Mouse (Mus musculus) hindbrain, embryonic 13.5 days (tissue): ENCODE data around the gene Clcn1. TPM values are rescaled to one million over a fixed set of nuclear protein-coding genes. Genes with fewer than 3 reads are reported as not detected.
A peak's percentile ranks its signal among the peaks of the same experiment; 100 is the strongest.

Source experiments
- ATAC-seq: fragments of 200-750 bp; cut with Nextera tagmentation; 2 replicates; pipeline ENCODE4 v1.8.0; 2017; ENCODE audit warnings: moderate TSS enrichment; ENCODE audit not compliant: low FRiP score
- H3K27ac ChIP-seq: fragments of 300-500 bp; sonication (generic); 2 replicates; pipeline ENCODE4 v1.5.1; 2015; ENCODE audit warnings: inconsistent platforms, mild to moderate bottlenecking, moderate library complexity
- H3K27me3 ChIP-seq: fragments of 300-500 bp; sonication (generic); 2 replicates; pipeline ENCODE4 v1.6.1; 2015; ENCODE audit warnings: mild to moderate bottlenecking, inconsistent platforms
- H3K36me3 ChIP-seq: fragments of 300-500 bp; sonication (generic); 2 replicates; pipeline ENCODE4 v1.6.1; 2015; ENCODE audit warnings: mild to moderate bottlenecking, inconsistent platforms
- H3K4me1 ChIP-seq: fragments of 300-500 bp; sonication (generic); replicated peaks from 2 replicates; pipeline ENCODE4 v1.6.1; 2015; ENCODE audit warnings: inconsistent platforms
- H3K4me2 ChIP-seq: fragments of 300-500 bp; sonication (generic); 2 replicates; pipeline ENCODE4 v1.6.1; 2015; ENCODE audit warnings: inconsistent platforms, mild to moderate bottlenecking, moderate library complexity
- H3K4me3 ChIP-seq: fragments of 300-500 bp; sonication (generic); 2 replicates; pipeline ENCODE4 v1.5.1; 2015; ENCODE audit warnings: mild to moderate bottlenecking, inconsistent platforms
- H3K9ac ChIP-seq: fragments of 300-500 bp; sonication (generic); 2 replicates; pipeline ENCODE4 v1.6.1; 2015; ENCODE audit warnings: mild to moderate bottlenecking, inconsistent platforms
- H3K9me3 ChIP-seq: fragments of 300-500 bp; sonication (generic); 2 replicates; pipeline ENCODE4 v1.6.1; 2016; ENCODE audit warnings: inconsistent platforms
- WGBS: fragments of 180-500 bp; shearing (Covaris S2); methylation state at CpG from one replicate; pipeline ENCODE4 v1.1.7; 2015; 5-methylcytosine and 5-hydroxymethylcytosine counted together
- polyA plus RNA-seq: library from polyadenylated mRNA; unstranded; fragments of >200 nt; fragmentation: Nextera tagmentation; extraction: Ambion mirVana; gene quantifications from 2 replicates; pipeline ENCODE4 v1.2.1, GENCODE M21; 2015

Clcn1 gene
- polyA plus RNA-seq, 1 experiment from 2014 or later: 1.5 TPM

DNA sequence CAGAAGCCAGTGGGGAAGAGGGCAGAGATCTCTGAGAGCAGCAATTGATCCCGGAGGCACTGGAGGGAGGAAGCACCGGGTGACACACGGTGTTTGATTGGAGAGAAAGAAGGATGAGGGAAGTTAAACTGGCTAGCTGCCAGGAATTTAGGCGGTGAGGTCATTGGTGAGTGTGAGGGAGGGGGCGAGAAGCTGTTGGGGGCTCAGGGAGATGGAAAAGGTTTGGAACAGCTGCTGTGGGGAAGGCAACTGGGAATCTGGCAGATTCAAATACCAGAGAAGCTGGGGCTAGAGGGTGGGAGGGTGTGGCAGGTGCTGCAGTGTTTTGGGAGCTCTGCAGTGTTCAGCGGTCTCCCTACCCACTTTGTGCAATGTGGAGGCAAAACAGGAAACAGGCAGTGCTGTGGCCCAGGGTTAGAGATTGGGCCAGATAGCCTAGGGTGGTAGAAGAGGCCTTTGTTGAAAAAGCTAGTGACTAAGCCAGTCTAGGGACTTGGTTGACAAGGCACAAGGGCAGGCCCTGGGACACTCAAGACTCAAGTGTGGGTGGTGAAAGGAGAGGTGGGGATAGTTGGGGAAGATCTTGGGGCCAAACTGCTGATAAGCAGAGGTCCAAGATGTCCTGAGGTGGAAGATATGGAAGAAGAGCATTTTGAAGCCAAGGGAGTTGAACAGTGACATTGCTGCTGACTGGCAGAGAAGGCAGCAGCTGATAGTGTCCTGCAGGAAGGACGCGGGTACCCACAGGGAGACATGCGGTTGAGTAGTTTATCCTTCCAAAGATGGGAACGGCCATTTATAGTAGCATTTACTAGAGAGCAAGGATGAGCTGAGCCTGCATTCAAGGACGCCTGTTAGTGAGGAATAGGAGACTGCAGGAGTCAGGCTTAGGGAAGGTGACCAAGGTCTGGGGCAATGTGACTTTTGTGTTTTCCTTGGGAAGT lies 67.9 kb downstream of the Clcn1 start:
- Histone ChIP-seq H3K4me2 (no peak overlapping the region), H3K36me3 (peaks cover 60% of the 10 kb centered on the region), H3K4me3 (no peak overlapping the region), H3K9ac (no peak overlapping the region), H3K4me1 (peaks cover 46% of the 10 kb centered on the region), H3K9me3 (no peaks in the 10 kb centered on the region), H3K27ac (0 out of 2 replicates have a peak overlapping the region, but pooled peaks have one; percentile 8), H3K27me3 (no peaks in the 10 kb centered on the region)
- ATAC-seq: no peak
- 61% methylated on average over 11 of the region's 11 CpGs for WGBS

DNA sequence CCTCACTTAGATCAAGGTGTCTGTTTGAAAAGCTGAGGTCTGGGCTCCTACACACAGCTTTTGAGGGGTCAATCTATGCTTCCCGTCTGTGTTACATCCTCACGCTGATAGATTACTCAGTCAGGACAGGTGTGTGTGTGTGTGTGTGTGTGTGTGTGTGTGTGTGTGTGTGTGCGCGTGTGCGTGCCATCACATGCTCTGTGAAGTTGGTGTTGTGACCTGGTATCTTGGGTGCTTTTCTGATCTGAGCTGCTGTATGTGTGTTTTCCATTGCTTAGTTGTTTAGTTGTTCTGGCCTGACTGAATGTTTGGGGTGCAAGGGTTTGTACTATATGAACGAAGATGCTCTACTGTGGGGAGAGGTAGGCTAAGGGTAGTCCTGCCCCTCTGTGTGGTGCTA lies 68.9 kb downstream of the Clcn1 start:
- H3K4me3 ChIP-seq: no peak overlapping the region

DNA sequence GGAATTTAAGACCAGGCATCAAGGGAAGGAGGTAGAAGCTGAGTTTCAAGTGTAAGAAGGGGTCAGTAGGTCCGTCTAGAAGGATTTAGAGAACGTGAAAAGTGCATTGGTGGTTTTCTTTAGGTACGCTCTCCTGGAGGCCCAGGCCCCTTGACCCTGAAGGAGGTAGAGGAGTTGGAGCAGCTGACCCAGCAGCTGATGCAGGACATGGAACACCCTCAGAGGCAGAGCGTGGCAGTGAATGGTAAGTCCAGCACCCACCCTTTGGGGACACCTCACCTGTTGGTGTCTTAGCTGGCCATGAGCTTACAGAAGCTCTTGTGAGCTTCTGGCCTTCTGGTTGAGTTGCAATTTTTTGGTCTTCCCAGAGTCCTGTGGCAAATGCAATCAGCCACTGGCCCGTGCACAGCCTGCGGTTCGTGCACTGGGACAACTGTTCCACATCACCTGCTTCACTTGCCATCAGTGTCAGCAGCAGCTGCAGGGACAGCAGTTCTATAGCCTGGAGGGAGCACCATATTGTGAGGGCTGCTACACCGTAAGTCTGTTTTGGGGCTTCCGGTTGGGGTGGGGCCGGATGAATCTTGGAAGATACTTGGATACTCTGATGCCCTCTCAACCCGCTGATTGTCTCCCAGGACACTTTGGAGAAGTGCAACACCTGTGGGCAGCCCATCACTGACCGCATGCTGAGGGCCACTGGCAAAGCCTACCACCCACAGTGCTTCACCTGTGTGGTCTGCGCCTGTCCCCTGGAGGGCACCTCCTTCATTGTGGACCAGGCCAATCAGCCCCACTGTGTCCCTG lies 69.5 kb downstream of the Clcn1 start:
- no peak for ATAC-seq
- no peaks in the 10 kb centered on the region for H3K27me3 ChIP-seq

More for the DNA sequence above, 68.9 kb downstream of the Clcn1 start:
- no peak overlapping the region for H3K9ac ChIP-seq
- H3K27ac ChIP-seq: no peak overlapping the region
- no peak for ATAC-seq
- no peaks in the 10 kb centered on the region for H3K9me3 ChIP-seq
- peaks cover 45% of the 10 kb centered on the region for H3K4me1 ChIP-seq
- no peak overlapping the region for H3K4me2 ChIP-seq
- 96% methylated on average over 6 of the region's 6 CpGs for WGBS
- H3K27me3 ChIP-seq: no peaks in the 10 kb centered on the region
- peaks cover 70% of the 10 kb centered on the region for H3K36me3 ChIP-seq

DNA sequence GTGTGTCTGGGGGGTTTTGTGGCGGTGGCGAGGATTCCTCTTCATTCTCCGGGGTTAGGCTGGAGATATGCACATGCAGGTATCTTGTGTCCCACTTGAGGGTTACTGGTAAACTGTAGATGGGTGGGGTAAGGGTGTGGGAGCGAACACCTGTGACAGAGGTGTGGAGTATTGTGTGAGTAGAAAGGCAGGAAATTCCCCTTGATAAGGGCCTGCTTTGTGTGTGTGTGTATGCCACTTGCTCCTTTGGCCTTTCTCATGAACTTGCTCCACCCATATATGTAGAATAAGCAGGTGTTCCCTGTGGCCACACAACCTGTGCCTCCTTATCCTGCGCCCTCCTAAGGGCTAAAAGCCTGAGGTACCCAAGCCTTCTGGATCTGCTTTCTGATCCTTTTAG lies 70.4 kb downstream of the Clcn1 start:
- no peak overlapping the region for H3K9ac ChIP-seq
- ATAC-seq: no peak
- peaks cover 30% of the 10 kb centered on the region for H3K4me1 ChIP-seq
- H3K4me2 ChIP-seq: no peak overlapping the region
- no peaks in the 10 kb centered on the region for H3K9me3 ChIP-seq
- H3K4me3 ChIP-seq: no peak overlapping the region
- H3K27me3 ChIP-seq: no peaks in the 10 kb centered on the region
- no peak overlapping the region for H3K27ac ChIP-seq
- peaks cover 67% of the 10 kb centered on the region for H3K36me3 ChIP-seq
- WGBS: 96% methylated on average over 5 of the region's 5 CpGs

More for the DNA sequence above, 69.5 kb downstream of the Clcn1 start:
- Histone ChIP-seq H3K4me3 (no peak overlapping the region), H3K4me2 (no peak overlapping the region), H3K9ac (no peak overlapping the region), H3K4me1 (peaks cover 39% of the 10 kb centered on the region), H3K27ac (no peak overlapping the region), H3K9me3 (no peaks in the 10 kb centered on the region), H3K36me3 (peaks cover 72% of the 10 kb centered on the region)
- WGBS: 98% methylated on average over 13 of the region's 13 CpGs

DNA sequence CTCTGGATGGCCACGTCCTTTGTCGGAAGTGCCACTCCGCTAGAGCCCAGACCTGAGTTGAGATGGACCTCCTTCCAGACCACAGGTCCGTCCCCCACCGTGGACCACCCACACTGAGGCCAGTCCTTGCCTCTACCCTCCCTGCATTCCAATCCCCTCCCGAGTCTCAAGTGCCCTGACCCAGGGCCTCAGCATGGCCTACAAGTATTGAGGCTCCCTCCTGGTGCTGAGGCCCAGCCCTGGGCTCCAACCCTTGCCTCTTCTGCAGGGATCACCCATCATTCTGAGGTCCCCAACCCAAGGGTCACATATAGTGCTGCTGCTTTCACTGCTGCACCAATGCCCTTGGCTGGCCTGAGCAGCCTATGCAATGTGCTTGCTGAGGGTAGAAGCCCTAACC lies 71.4 kb downstream of the Clcn1 start:
- WGBS: 60% methylated on average over 6 of the region's 6 CpGs
- Histone ChIP-seq H3K4me3 (no peak overlapping the region), H3K9ac (no peak overlapping the region), H3K27ac (no peak overlapping the region), H3K4me1 (peaks cover 22% of the 10 kb centered on the region), H3K27me3 (no peaks in the 10 kb centered on the region), H3K9me3 (no peaks in the 10 kb centered on the region), H3K4me2 (no peak overlapping the region), H3K36me3 (peaks cover 66% of the 10 kb centered on the region)
- ATAC-seq: no peak

DNA sequence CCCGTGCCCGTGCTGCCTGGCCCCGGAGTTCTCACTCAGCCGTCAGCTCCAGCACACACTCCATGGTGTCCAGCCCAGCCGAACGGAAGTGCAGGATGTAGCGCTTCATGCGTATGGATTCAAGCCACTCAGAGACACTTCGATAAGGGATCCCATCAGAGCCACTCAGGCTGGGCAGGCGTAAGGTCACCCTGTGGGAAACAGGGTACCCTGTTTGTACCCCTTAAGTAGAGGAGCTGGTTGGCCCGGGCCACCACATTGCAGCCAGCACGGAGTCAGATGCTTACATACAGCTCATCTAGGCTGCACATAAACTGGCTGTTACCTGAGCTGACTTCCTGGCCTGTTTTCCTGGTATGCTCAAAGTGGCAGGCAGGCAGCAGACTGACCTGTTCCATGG lies 72.4 kb downstream of the Clcn1 start:
- Histone ChIP-seq H3K9me3 (no peaks in the 10 kb centered on the region), H3K4me1 (peaks cover 12% of the 10 kb centered on the region), H3K27ac (no peak overlapping the region), H3K9ac (no peak overlapping the region), H3K4me3 (no peak overlapping the region), H3K36me3 (peaks cover 61% of the 10 kb centered on the region), H3K27me3 (no peaks in the 10 kb centered on the region), H3K4me2 (no peak overlapping the region)
- no peak for ATAC-seq
- WGBS: 91% methylated on average over 12 of the region's 12 CpGs

DNA sequence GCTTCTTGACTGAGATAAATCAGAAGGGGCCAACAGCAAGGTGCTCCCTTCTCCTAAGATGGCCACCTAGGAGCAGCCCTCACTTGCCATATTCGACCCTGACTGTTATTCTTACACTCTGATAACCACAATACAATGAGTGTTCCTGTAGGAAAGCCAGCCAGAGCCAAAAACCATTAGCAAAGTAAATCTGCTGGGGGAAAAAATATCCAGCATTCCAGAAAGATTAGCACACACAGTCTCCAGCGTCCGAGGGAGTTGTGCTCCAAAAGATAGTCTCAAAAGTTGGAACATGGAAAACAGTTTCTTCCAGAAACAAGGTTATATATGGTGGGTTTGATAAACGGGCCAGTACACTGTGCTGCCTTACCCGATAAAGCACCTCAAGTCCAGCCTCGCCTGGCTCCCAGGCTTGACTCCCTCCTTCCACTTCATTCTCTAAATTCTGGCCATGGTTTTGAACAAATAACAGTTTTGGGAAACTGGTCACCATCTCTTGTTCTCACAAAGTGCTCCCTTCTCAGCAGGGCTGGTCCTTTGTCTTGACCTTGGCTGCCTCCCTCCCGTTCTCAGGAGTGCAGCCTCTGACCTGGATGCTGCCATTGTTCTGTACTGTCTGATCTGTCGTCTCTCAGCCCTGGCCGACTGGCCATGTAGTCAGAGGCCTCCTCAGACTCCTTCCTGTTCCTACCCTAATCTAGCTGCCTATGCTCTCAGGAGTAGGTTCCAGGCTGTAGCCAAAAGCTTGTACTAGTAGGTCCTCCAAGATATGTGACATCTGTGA lies 73.1 kb downstream of the Clcn1 start:
- WGBS: 76% methylated on average over 9 of the region's 9 CpGs
- Histone ChIP-seq H3K27me3 (no peaks in the 10 kb centered on the region), H3K36me3 (peaks cover 60% of the 10 kb centered on the region), H3K4me1 (peaks cover 5% of the 10 kb centered on the region), H3K9me3 (no peaks in the 10 kb centered on the region), H3K4me2 (no peak overlapping the region), H3K27ac (no peak overlapping the region), H3K4me3 (no peak overlapping the region), H3K9ac (no peak overlapping the region)
- no peak for ATAC-seq

DNA sequence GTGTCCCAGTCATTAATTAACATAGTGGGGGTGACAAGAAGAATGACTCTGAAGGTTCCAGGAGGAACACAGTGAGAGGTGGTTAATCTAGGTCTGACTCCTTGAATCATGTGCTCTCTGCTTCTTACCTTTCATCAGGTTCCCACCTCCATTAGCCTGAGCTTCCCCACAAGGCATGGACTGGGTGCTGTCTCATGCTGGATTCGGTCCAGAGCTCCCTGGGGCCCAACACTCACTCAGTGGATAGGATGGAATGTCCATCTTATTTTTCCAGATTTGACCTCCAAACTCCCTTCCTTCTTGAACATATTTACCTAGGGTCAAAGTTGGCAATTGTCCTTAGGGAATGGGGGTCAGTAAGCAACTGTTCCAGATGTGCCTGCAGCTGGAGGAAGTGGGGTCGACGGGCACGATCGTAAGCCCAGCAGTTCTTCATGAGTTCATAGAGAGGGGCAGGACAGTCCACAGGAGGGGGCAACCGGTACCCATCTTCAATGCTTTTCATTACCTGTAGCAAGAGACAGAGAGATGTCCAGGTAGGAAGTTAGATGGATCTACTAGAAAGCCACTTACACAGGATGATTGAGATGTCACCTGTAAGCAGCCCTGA lies 73.9 kb downstream of the Clcn1 start:
- Histone ChIP-seq H3K9ac (no peak overlapping the region), H3K36me3 (peaks cover 53% of the 10 kb centered on the region), H3K27ac (no peak overlapping the region)

DNA sequence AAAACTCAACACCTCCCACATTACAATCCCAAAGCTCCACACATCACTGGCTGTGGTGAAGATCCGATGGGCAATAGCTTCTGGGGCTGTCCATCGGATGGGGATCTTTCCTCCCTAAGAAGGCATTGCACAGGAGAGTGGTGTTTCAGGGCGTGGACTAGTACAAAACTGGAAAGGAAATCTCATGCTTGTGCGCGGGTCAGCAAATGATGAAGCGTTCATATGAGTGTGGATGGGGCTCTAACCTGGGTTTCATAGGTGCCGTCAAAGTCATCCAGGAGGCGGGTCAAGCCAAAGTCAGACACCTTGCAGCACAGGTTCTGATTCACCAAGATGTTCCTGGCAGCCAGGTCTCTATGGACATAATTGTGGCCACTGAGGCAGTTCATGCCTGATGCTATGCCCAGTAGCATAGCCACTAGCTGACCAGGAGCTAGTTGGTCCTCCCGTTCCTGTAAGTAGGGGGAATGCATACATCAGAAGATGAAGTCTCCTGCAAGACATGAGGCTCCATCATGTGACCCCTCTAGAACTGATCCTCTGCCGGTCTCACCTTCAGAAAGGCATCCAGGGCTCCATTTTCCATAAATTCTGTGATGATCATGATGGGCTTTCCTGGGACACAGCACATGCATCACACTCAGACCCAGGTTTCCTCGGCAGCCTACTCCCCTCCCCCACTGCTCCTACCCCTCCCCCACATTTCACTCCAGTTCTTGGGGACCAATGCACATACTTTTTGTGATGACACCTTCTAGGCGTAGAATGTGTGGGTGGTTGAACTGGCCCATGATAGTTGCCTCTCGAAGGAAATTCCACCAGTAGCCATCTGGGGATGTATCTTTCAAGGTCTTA lies 74.8 kb downstream of the Clcn1 start:
- Histone ChIP-seq H3K27ac (no peak overlapping the region), H3K4me3 (no peak overlapping the region), H3K36me3 (peaks cover 43% of the 10 kb centered on the region), H3K4me1 (no peaks in the 10 kb centered on the region), H3K9ac (no peak overlapping the region), H3K9me3 (no peaks in the 10 kb centered on the region), H3K4me2 (no peak overlapping the region), H3K27me3 (no peaks in the 10 kb centered on the region)
- no peak for ATAC-seq
- WGBS: 93% methylated on average over 13 of the region's 13 CpGs

More for the DNA sequence above, 73.9 kb downstream of the Clcn1 start:
- ATAC-seq: no peak
- H3K9me3 ChIP-seq: no peaks in the 10 kb centered on the region
- WGBS: 92% methylated on average over 6 of the region's 6 CpGs
- no peak overlapping the region for H3K4me3 ChIP-seq
- no peak overlapping the region for H3K4me2 ChIP-seq
- H3K27me3 ChIP-seq: no peaks in the 10 kb centered on the region
- H3K4me1 ChIP-seq: no peaks in the 10 kb centered on the region

DNA sequence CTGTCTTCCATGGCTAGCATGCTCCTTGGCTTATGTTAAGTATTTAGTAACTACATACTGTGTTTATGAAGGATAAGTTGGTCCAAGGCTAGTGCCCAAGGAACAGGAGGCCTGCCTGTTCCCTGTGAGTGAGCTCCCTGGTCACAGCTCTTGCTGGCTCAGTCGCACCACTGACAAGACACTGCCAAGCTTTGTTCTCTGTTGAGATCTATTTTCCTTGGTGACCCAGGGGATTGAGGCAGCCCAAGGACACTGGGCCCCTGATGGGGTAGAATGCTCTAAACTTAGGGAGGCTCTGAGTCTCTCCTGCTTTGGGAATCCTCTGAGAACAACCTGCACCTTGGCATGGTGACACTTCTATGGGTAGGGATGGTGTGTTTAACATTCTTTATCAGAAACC lies 75.6 kb downstream of the Clcn1 start:
- WGBS: 71% methylated on average over 1 of the region's 1 CpGs
- Histone ChIP-seq H3K27me3 (no peaks in the 10 kb centered on the region), H3K4me3 (no peak overlapping the region), H3K27ac (no peak overlapping the region), H3K4me2 (no peak overlapping the region), H3K36me3 (peaks cover 35% of the 10 kb centered on the region), H3K9me3 (no peaks in the 10 kb centered on the region), H3K9ac (no peak overlapping the region), H3K4me1 (no peaks in the 10 kb centered on the region)
- ATAC-seq: no peak

DNA sequence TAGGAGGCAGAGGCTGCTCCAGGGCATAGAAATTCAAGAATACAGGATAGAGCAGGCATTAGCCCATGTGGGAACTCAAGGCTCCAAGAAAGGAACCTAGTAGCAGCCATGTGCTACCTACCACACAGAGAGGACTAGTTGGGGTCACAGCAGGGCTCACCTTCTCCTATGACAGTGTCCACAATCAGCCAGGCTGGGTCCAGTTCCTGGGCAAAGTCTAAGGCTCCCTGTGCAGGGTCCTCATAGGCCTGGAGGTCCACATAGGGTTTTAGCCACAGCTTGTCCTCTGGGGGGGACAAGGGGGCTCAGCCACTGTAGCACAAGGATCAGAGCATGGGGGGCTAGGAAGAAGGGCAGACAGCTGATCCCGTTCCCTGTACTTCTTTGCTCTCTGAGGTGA lies 76.0 kb downstream of the Clcn1 start:
- no peak overlapping the region for H3K4me3 ChIP-seq
- H3K27me3 ChIP-seq: no peaks in the 10 kb centered on the region
- ATAC-seq: no peak
- H3K4me2 ChIP-seq: no peak overlapping the region
- H3K9ac ChIP-seq: no peak overlapping the region
- peaks cover 31% of the 10 kb centered on the region for H3K36me3 ChIP-seq
- no peak overlapping the region for H3K27ac ChIP-seq
- no peaks in the 10 kb centered on the region for H3K9me3 ChIP-seq
- H3K4me1 ChIP-seq: no peaks in the 10 kb centered on the region
- 75% methylated on average over 1 of the region's 1 CpGs for WGBS
